Mouse (Mus musculus) ES-Bruce4 (cell line): Measurements from ENCODE around the gene Il1rap. TPM values are rescaled to one million over a fixed set of nuclear protein-coding genes. Genes with fewer than 3 reads are reported as not detected.

Experiments used
- H3K27ac ChIP-seq: 2 replicates; pipeline ENCODE4 v1.5.1; 2012; ENCODE audit warnings: low read length, inconsistent platforms; ENCODE audit not compliant: insufficient read depth
- H3K27me3 ChIP-seq: 2 replicates; pipeline ENCODE4 v1.6.1; 2012; ENCODE audit warnings: mild to moderate bottlenecking, low read length, inconsistent platforms; ENCODE audit not compliant: control insufficient read depth, poor library complexity, insufficient read depth, severe bottlenecking
- H3K36me3 ChIP-seq: 2 replicates; pipeline ENCODE4 v1.6.1; 2012; ENCODE audit warnings: inconsistent platforms, mild to moderate bottlenecking, low read length, moderate library complexity; ENCODE audit not compliant: control insufficient read depth, poor library complexity, insufficient read depth, severe bottlenecking
- H3K4me1 ChIP-seq: one replicate; pipeline ENCODE4 v1.8.1; 2011; ENCODE audit warnings: low read length; ENCODE audit not compliant: control insufficient read depth, insufficient read depth
- H3K4me3 ChIP-seq: 2 replicates; pipeline ENCODE4 v1.5.1; 2011; ENCODE audit warnings: low read depth, mild to moderate bottlenecking, low read length
- H3K9ac ChIP-seq: 2 replicates; pipeline ENCODE4 v1.6.1; 2012; ENCODE audit warnings: low read depth, mild to moderate bottlenecking, inconsistent platforms; ENCODE audit not compliant: poor library complexity, severe bottlenecking
- H3K9me3 ChIP-seq: replicated peaks from 2 replicates; pipeline ENCODE4 v1.6.1; 2012; ENCODE audit warnings: mild to moderate bottlenecking, low read length, inconsistent platforms; ENCODE audit not compliant: control insufficient read depth, poor library complexity, insufficient read depth, severe bottlenecking
- CTCF ChIP-seq: IDR thresholded peaks from one replicate; pipeline ENCODE4 v1.8.1; 2011; ENCODE audit warnings: low read depth, low read length
- EP300 ChIP-seq: IDR thresholded peaks from 2 replicates; pipeline ENCODE4 v1.6.1; 2011; ENCODE audit warnings: low read depth, low read length; ENCODE audit not compliant: insufficient read depth
- POLR2A ChIP-seq: IDR thresholded peaks from one replicate; pipeline ENCODE4 v1.8.1; 2011; ENCODE audit warnings: low read length; ENCODE audit not compliant: insufficient read depth
- polyA plus RNA-seq: library from polyadenylated mRNA; stranded (reverse); fragments of >200 nt; gene quantifications from 2 replicates; pipeline ENCODE4 v1.2.4, GENCODE M21; 2011; ENCODE audit warnings: low read depth; ENCODE audit not compliant: missing spikeins, insufficient read depth, insufficient read length

Il1rap gene
- polyA plus RNA-seq, 1 experiment = 1.3 TPM

GRCm38 (mm10) chr16:26574173-26574572 is 7.3 kb upstream of the Il1rap start:
- Histone ChIP-seq H3K9me3 (no peaks in the 10 kb centered on the region), H3K27ac (no peak overlapping the region), H3K9ac (no peak overlapping the region), H3K27me3 (no peaks in the 10 kb centered on the region), H3K4me1 (no peaks in the 10 kb centered on the region), H3K4me3 (no peak overlapping the region), H3K36me3 (no peaks in the 10 kb centered on the region)
- no peak for TF ChIP-seq EP300
- TF ChIP-seq CTCF = no peak
- TF ChIP-seq POLR2A = no peak

- Histone ChIP-seq H3K36me3 (no peaks in the 10 kb centered on the region), H3K27me3 (peaks cover 1% of the 10 kb centered on the region; the same call in 1 of the 2 replicates), H3K27ac (no peak overlapping the region), H3K9ac (peak overlapping the region; percentile 24; the same call in 1 of the 2 replicates), H3K9me3 (no peaks in the 10 kb centered on the region), H3K4me1 (no peaks in the 10 kb centered on the region), H3K4me3 (peak overlapping the region; percentile 66)
- TF ChIP-seq POLR2A (no peak), CTCF (no peak), EP300 (no peak)
Measured at GRCm38 (mm10) chr16:26581913-26582376, 441 bp downstream of the Il1rap start.

GRCm38 (mm10) chr16:26585806-26586205 is 4.3 kb downstream of the Il1rap start:
- TF ChIP-seq POLR2A (no peak), CTCF (no peak), EP300 (no peak)
- no peaks in the 10 kb centered on the region for H3K4me1 ChIP-seq

GRCm38 (mm10) chr16:26590897-26591570 is 9.5 kb downstream of the Il1rap start:
- Histone ChIP-seq H3K27ac (no peak overlapping the region), H3K9ac (no peak overlapping the region), H3K27me3 (no peaks in the 10 kb centered on the region), H3K36me3 (no peaks in the 10 kb centered on the region), H3K4me1 (no peaks in the 10 kb centered on the region), H3K9me3 (no peaks in the 10 kb centered on the region), H3K4me3 (no peak overlapping the region)
- TF ChIP-seq EP300 (no peak), CTCF (no peak), POLR2A (no peak)

More at GRCm38 (mm10) chr16:26585806-26586205, 4.3 kb downstream of the Il1rap start:
- H3K36me3 ChIP-seq = no peaks in the 10 kb centered on the region
- no peak overlapping the region for H3K27ac ChIP-seq
- H3K27me3 ChIP-seq = peaks cover 1% of the 10 kb centered on the region; the same call in 1 of the 2 replicates
- H3K9me3 ChIP-seq = no peaks in the 10 kb centered on the region
- H3K4me3 ChIP-seq = no peak overlapping the region
- H3K9ac ChIP-seq = no peak overlapping the region

GRCm38 (mm10) chr16:26596440-26596839 is 14.9 kb downstream of the Il1rap start:
- H3K4me3 ChIP-seq = no peak overlapping the region

GRCm38 (mm10) chr16:26597307-26597706 is 15.8 kb downstream of the Il1rap start:
- Histone ChIP-seq H3K9ac (no peak overlapping the region), H3K27ac (no peak overlapping the region), H3K9me3 (no peaks in the 10 kb centered on the region), H3K36me3 (no peaks in the 10 kb centered on the region), H3K4me1 (no peaks in the 10 kb centered on the region), H3K4me3 (no peak overlapping the region), H3K27me3 (no peaks in the 10 kb centered on the region)
- TF ChIP-seq EP300 (no peak), POLR2A (no peak), CTCF (no peak)

More at GRCm38 (mm10) chr16:26596440-26596839, 14.9 kb downstream of the Il1rap start:
- no peak overlapping the region for H3K27ac ChIP-seq
- no peaks in the 10 kb centered on the region for H3K36me3 ChIP-seq
- no peak overlapping the region for H3K9ac ChIP-seq
- no peaks in the 10 kb centered on the region for H3K4me1 ChIP-seq
- H3K27me3 ChIP-seq = no peaks in the 10 kb centered on the region
- no peaks in the 10 kb centered on the region for H3K9me3 ChIP-seq
- TF ChIP-seq EP300 = no peak
- no peak for TF ChIP-seq POLR2A
- no peak for TF ChIP-seq CTCF
